Mouse (Mus musculus) heart, adult 18-20 months (tissue): ENCODE data around the gene Macrod1. TPM values are rescaled to one million over a fixed set of nuclear protein-coding genes. Genes with fewer than 3 reads are reported as not detected.

Experiments used
- DNase-seq, 2 experiments: peaks; one replicate each; pipeline ENCODE4 v3.0.0; 2021 to 2022; ENCODE audit warnings: mixed read lengths in 1 of 2
- total RNA-seq, 2 experiments: library from RNA; stranded (reverse); gene quantifications; 2 replicates each; pipeline ENCODE4 v1.2.3; 2021

The Macrod1 gene
- total RNA-seq, 2 experiments from 2014 or later: 303 to 332 TPM

DNA sequence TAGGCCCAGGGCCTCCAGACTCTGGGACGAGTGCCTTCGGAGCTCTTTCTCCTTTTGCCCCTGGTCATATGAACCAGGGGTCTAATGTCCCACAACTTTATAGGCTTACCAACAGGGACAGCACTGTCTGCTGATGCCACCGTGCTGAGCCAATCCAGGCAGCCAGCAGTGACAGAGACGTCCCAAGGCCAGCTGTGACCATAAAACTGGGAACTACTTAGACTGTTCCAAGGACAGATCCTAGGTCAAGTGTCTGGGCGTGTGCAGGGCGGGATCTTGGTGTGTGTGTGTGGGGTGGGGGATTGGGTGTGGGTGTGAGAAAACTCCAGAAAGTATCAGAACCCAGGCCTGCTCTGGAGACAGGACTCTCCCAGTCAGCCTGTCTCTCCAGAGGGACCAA, 114.3 kb downstream of the Macrod1 start:
- no peak for DNase-seq

- no peak for DNase-seq
Measured at GRCm38 (mm10) chr19:7171447-7171846, 114.8 kb downstream of the Macrod1 start.

DNA sequence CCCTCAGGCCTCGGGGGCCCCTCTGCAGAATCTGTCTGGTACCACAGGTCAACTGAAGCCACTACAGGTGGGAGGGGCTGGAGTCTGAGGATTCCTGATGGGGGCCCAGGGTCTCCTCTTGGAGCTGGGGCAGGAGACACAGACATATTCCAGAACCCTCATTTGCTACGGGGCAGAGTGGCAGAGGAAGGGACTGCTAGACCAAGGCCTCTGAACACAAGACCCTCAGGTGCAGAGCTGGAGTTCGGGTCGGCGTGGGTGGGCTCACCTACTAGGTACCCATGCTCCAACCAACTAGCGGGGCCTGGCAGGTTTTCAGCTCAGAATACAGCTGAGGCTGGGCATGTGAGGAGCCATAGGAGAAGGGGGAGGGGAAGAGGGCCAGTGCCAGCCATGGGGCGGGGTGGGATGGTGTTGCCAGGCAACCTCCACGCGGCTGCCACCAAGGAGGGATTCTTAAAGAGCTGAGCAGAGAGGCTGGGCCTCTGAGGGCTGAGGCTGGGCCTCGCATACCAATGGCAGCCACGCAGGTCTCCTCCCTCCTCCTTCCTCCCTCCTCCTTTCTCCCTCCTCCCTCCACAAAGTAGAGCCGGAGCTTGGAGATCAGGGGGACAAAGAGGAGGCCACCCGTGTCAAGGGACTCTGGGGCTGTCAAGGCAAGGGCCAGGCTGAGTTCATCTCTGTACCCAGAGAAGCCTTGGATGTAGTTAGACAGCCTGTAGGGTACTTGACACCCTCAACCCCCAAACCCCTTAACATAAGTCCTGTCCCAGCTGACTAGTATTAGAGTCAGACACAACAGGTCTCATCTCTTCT, 115.6 kb downstream of the Macrod1 start:
- DNase-seq: no peak

DNA sequence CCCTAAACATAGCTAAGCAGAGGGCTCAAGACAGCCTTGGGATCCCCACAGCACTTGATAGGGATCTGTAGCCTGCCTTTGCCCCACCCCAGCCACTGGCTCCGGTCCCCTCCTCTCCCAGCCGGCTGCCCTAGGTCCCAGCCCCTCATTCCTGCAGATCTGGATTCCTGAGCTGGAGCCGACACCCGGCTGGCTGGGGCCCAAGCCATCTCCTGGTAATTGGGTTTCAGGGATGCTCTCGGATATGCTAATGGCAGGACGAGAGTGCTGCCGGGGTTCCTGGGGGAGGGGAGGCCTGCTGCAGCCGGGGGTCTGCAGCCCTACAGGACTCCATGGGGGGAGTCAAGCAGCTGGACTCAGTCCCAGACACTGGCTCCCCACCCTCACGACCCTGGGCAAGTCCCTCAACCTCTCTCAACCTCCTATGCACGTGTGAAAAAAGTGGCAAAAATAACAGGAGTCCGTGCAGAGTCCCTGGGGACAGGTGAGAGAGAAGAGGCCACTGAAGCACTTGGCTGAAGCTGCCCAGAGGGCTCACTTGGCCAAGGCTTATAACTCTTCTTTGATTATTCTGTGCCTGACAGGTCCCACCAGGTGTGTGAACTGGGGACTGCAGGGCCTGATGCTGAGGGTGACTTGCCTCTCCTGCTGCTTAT, 119.6 kb downstream of the Macrod1 start:
- no peak for DNase-seq

DNA sequence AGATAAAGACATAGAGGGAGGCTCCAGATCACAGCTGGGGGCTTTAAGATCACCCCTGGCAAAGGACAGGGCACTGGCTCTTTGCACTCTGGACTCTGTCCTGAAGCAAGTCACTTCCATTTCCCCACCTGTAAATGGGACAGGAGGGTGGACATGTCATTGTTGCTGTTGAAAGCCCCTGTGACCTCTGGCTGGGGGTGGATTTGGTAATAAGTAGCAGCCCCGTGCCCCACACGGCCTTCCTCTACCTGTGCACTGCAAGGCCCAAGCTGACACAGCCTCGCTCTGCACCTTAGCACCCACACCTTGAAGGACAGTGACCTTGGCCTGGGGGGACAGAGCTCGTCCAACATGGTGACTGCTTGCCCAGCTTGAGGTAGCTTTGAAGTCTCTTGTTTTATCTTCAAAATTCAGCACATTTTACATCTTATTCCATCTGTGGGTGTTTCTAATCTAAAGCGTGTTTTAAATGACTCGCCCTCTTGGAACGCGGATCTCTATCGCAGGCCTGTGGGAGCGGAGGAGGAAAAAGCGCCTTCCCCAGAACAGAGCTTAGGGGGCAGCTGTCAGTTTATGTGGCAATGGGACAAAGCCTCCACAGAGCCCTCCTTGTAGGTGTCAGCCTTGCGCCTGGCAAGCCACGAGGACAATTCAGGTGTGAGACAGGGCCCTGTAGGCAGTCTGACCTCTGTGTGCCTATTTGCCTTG, 121.3 kb downstream of the Macrod1 start:
- no peak for DNase-seq

DNA sequence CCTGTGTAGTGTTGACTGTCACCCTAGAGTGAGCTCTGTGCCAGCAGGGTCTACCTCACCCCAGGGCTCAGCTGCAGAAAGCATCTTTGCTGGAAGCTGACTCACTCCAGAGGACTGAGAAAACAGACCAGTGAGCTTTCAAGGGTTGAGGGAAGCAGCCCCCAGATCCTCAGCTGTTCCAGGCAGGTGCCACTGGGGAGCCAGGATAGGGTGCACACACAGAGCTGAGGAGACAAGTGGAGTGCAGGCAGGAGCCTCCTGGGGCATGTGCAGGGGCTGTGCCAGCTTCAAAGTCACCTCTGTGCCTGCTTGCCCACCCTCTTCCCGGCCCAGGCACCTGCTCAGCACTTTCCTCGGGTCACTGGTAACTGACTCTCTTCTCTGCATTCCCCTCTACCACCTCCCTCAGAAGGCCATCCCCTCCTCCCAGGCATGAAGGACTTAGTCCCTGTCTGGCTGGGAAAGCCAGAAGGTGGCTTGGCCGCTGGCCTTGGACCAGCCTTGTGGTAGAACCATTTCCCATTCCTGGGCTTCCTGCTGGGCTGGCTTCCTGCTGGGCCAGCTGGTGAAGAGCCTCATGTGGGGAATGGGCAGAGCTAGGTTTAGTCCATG, 122.3 kb downstream of the Macrod1 start:
- no peak for DNase-seq

DNA sequence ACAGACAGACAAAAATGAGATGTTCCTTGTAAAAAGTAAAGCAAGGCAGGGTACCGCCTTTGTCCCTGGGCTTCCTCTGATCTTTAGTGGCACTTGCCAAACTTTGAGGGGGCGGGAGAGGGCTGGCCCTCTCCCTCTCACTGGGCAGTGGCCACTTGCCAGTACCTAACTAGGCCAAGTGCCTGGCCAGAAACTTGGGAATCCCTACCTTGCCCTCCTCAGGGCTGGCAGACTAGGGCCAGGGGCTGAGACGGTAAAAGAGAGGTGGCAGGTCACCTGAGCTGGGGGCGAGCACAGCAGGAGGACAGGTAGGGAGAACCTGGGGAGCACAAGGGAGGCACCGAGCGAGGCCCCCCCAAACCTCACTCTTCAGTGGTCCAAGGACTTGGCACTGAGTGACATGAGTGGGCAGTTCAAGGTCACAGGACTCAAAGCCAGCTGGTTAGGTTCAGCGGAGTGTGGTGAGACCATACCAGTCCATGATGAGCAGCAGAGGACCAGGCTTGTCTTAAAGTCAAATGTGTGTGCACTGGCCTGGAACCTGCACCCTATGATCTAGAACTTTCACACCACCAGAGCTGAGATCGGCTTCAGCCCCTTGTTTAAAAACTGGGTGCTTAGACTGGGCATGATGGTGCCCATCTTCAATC, 124.3 kb downstream of the Macrod1 start:
- peak in 1 of 2 experiments; percentile 27 for DNase-seq

DNA sequence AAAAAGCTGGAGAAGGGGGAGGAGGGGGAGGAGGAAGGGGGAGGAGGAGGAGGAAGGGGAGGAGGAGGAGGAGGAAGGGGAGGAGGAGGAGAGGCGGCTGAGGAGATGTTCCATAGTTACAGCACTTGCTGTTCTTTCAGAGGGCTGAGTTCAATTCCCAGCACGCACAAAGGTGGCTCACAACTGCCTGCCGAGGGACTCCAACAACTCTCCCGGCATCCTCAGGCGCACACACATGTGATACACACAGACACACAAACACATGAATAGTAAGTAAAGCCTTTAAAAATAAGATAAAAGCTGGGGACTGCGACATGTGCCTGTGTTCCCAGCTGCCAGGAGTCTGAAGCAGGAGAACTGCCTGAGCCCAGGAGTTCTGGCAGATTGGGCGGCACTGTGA, 124.9 kb downstream of the Macrod1 start:
- no peak for DNase-seq

GRCm38 (mm10) chr19:7182273-7182949, 125.8 kb downstream of the Macrod1 start:
- peak in 1 of 2 experiments; percentile 42 for DNase-seq

GRCm38 (mm10) chr19:7183419-7183818, 126.8 kb downstream of the Macrod1 start:
- DNase-seq: no peak

GRCm38 (mm10) chr19:7185059-7185458, 128.4 kb downstream of the Macrod1 start:
- no peak for DNase-seq

DNA sequence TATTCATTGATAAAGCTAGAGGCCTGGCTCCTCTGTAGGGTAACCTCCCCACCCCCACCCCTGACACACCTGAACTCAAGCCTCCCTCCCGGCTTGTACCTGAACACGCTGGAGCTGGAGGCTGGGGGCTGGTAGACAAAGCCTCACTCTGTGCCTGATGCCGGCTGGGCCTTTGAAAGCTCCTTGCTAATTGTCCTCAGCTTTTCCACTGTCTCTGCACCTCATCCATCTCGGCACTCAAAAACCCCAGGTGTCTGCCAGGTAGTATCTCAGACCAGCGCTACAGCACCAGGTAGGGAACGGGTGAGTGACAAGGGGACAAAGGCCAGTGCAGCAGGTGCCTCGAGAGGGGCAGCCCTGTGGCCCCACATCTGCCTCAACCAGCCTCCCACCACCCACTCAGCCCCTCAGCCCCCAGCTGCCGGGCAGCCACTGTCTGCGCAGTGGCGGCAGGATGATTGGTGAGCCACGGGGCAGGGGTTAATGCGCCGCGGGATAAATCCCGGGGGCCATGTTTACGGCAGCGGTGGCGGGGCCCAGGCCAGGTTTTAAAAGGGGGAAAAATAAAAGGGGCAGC, 129.2 kb downstream of the Macrod1 start:
- no peak for DNase-seq

- no peak for DNase-seq
Measured at GRCm38 (mm10) chr19:7187157-7187556, 130.5 kb downstream of the Macrod1 start.

GRCm38 (mm10) chr19:7189026-7189425, 132.4 kb downstream of the Macrod1 start:
- DNase-seq: no peak

DNA sequence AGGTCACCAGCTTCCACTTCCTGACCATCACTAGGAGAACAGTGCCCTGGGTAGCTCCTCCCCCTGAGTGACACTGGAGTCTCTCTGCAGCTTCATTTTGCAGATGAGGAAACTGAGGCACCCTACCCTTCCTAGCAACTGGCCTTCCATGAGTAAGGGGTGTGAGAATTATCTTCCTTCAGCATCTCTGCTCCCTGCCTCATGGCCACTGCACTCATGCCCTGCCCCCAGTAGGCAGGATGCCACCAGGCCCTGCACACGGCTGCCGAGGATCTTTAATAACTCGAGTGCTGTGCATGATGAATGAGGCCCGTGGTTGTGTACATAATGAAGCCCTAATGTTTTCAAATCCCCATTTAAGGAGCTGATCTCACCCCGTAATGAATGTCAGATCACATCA, 134.4 kb downstream of the Macrod1 start:
- DNase-seq: no peak

GRCm38 (mm10) chr19:7191639-7192038, 135.0 kb downstream of the Macrod1 start:
- DNase-seq: no peak

DNA sequence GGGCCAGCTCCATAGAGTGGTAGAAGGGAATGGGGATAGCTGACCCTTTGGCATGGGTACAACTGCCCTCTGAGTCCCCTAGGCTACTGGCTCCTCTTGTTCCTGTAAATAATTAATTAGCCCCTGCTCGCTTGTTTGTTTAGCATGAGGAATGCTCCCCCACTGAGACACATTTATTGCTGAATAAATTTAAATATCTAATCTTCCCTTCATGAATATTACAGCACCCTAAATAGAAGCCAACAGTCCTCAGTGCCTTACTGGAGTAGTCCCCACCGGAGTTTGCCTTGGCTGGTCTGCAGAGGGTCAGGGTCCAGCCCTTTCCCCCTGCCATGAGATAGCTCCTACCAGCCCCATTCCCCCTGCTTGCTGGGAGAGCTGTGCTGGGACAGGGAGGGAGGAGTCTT, 136.0 kb downstream of the Macrod1 start:
- DNase-seq: no peak

- DNase-seq: peak; percentile 48 to 76
Measured at GRCm38 (mm10) chr19:7195900-7196728, 139.5 kb downstream of the Macrod1 start.

- peak in 1 of 2 experiments; percentile 34 for DNase-seq
Measured at GRCm38 (mm10) chr19:7196741-7197270, 140.2 kb downstream of the Macrod1 start.

DNA sequence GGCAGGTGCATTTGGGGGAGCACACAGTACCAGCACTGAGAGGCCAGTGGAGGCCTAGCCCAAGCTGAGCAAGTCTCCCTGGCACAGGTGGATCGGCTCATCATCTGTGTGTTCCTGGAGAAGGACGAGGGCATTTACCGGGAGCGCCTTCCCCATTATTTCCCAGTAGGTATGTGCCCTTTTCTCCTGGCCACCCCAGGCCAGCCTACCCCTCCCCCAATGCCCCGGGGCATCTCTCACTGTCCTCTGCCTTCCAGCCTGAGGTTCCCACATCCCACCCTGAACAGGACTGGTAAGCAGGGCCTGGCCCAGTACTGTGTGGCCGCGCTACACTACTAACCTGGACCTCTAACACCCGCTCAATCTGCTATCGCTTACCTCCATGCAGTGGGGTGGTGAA, 140.8 kb downstream of the Macrod1 start:
- DNase-seq: no peak
